Mouse (Mus musculus) megakaryocyte-erythroid progenitor cell, adult 5-6 weeks (primary cell): ENCODE measurements at regions not wholly inside any gene's neighbourhood (a gene's known extent, or its start where the extent isn't known, plus 50 kb on each side); places are given as distances from the start of the nearest gene placed in this dataset.

Experiments
- ATAC-seq: replicated peaks from 2 replicates; pipeline ENCODE4 v1.8.0; 2016; ENCODE audit warnings: mild to moderate bottlenecking, inconsistent platforms; ENCODE audit not compliant: severe bottlenecking, poor library complexity, low FRiP score, low TSS enrichment

GRCm38 (mm10) chr7:138121497-138121896 is 276.0 kb downstream of the Tcerg1l start:
- no peak for ATAC-seq

- no peak for ATAC-seq
These were observed 267.8 kb downstream of the Tcerg1l start for GRCm38 (mm10) chr7:138129701-138130100.

- ATAC-seq, result no peak
These were observed 264.1 kb downstream of the Tcerg1l start for GRCm38 (mm10) chr7:138133427-138133826.

- no peak for ATAC-seq
These were observed 259.6 kb downstream of the Tcerg1l start for GRCm38 (mm10) chr7:138137934-138138333.

DNA sequence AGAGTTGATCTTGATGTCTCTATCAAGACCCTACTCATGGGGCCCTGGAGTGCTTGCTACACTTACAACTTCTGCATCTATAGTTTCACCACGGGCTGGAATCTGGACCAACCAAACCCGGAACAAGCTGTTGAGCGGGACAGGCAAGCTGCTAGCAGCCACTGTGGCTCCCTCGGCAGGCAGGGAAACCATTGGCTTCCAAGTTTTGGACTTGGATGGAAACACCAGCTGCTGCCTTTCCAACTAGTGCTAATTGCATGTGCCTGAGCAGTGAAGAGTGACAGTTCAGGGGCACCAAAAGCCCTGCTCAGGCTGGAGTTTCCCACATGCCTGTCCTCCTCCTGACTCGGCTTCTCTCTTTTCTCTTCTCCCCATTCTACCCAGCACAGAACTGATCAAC is 257.8 kb downstream of the Tcerg1l start:
- ATAC-seq, result no peak

DNA sequence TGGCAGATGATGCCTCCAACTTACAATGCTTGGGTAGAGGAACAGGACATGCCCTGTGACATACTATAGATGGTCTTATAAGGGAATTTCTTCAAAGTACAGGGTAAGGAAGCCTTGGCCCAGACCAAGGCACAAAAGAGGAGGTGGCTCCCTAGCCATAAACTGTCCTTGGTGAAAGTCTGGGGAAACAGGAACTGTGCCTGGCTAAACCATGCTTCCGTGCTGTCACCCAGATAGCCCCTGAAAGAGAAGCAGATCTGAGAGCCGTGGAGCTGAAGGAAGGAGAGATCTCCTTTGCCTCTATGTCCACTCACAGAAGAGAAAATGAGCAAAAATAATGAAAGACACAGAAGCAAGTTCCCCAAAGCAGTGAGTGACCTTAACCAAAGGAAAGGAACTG is 248.0 kb downstream of the Tcerg1l start:
- no peak for ATAC-seq

- ATAC-seq, result no peak
These were observed 243.9 kb downstream of the Tcerg1l start for GRCm38 (mm10) chr7:138153455-138154167.
